Mouse (Mus musculus) hindbrain, embryonic 14.5 days (tissue): Measurements from ENCODE around the gene Gm21789. TPM values are rescaled to one million over a fixed set of nuclear protein-coding genes. Genes with fewer than 3 reads are reported as not detected.
"Not testable (repeated sequence)": the region's sequence is repeated elsewhere in the genome, so short reads cannot be mapped to it uniquely, and the experiment has no call there.

Experiments used
- ATAC-seq: fragments of 200-750 bp; cut with Nextera tagmentation; 2 replicates; pipeline ENCODE4 v1.8.0; 2017; ENCODE audit warnings: moderate number of reproducible peaks, mild to moderate bottlenecking, moderate TSS enrichment, moderate library complexity; ENCODE audit not compliant: low FRiP score
- DNase-seq: peaks from one replicate; pipeline ENCODE4 v3.0.0-alpha.2; 2015; ENCODE audit warnings: low spot score
- H3K27ac ChIP-seq: fragments of 300-500 bp; sonication (generic); 2 replicates; pipeline ENCODE4 v1.5.1; 2014; ENCODE audit warnings: mild to moderate bottlenecking, moderate library complexity
- H3K27me3 ChIP-seq: fragments of 300-500 bp; sonication (generic); 2 replicates; pipeline ENCODE4 v1.6.1; 2014; ENCODE audit warnings: mild to moderate bottlenecking, low read length, mixed read lengths; ENCODE audit not compliant: control insufficient read depth, insufficient read depth
- H3K36me3 ChIP-seq: fragments of 300-500 bp; sonication (generic); replicated peaks from 2 replicates; pipeline ENCODE4 v1.6.1; 2014; ENCODE audit not compliant: control insufficient read depth, insufficient read depth
- H3K4me1 ChIP-seq: fragments of 300-500 bp; sonication (generic); replicated peaks from 2 replicates; pipeline ENCODE4 v1.6.1; 2014; ENCODE audit warnings: antibody characterized with exemption, low read length, mixed read lengths; ENCODE audit not compliant: control insufficient read depth, insufficient read depth
- H3K4me2 ChIP-seq: fragments of 300-500 bp; sonication (generic); replicated peaks from 2 replicates; pipeline ENCODE4 v1.6.1; 2014; ENCODE audit warnings: mild to moderate bottlenecking, moderate library complexity
- H3K4me3 ChIP-seq: fragments of 300-500 bp; sonication (generic); replicated peaks from 2 replicates; pipeline ENCODE4 v1.5.1; 2014; ENCODE audit warnings: mild to moderate bottlenecking, low read length
- H3K9ac ChIP-seq: fragments of 300-500 bp; sonication (generic); 2 replicates; pipeline ENCODE4 v1.6.1; 2014
- H3K9me3 ChIP-seq: fragments of 300-500 bp; sonication (generic); 2 replicates; pipeline ENCODE4 v1.6.1; 2016; ENCODE audit warnings: low read length; ENCODE audit not compliant: control insufficient read depth
- WGBS: fragments of 180-500 bp; shearing (Covaris S2); extraction: QIAGEN DNeasy Blood & Tissue Kit; methylation state at CpG from one replicate; pipeline ENCODE4 v1.1.7; 2014; 5-methylcytosine and 5-hydroxymethylcytosine counted together
- polyA plus RNA-seq: library from polyadenylated mRNA; unstranded; fragments of >200 nt; fragmentation: Nextera tagmentation; extraction: Ambion mirVana; gene quantifications from 2 replicates; pipeline ENCODE4 v1.2.1, GENCODE M21; 2014

The Gm21789 gene
- polyA plus RNA-seq: not detected in 2 replicates

DNA sequence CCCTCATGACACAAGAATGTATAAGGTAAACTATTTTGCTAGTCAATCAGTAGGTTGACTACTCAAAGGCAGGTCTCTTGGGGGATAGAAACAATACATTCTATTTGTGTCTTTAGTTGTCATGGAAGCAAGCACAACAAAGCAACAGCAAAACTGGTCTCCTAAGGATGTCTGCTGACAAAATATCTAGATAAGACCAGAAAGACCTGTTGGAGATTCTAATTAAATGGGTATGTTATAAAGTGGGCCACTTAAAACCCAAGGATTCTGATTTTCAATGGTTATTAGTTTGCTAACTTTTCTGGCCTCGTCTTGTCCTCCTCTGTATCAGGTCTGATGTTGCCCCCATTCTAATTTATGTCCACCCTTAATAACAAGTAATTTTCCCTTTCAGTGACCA is at the start of gene Gm21789:
Gene Gm21789, plus strand, starts transcription at position 301 of the 400 bp plus-strand sequence.
- H3K9ac ChIP-seq, H3K4me1 ChIP-seq, H3K36me3 ChIP-seq, H3K4me3 ChIP-seq, ATAC-seq, H3K9me3 ChIP-seq, H3K27ac ChIP-seq, H3K4me2 ChIP-seq, H3K27me3 ChIP-seq, DNase-seq: not testable (repeated sequence)
- no CpG with 5 or more reads among the region's 1 CpGs for WGBS

DNA sequence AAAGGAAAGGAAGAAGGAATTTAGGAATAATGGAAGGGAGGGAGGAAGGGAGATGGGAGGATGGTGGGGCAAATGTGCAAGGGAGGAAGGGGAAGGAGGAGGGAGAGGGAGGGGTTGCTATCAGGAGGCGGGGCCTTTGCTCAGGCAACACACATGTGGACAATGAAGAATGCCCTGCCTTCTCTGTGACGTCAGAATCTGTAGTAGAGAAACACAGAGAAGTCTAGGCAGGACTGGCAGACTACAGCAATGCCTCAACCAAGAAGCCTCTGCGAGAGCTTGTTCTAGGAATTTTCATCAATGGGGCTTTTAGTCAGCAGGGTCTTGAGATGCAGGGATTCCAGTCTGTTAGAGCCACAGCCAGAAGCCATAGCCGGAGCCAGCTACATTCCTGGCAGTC is 47.2 kb upstream of the Gm21789 start, which contains the start of gene Btbd35f30:
Gene Btbd35f30, plus strand, starts transcription at position 301 of the 400 bp plus-strand sequence.
- not testable (repeated sequence) for H3K4me3 ChIP-seq, H3K9me3 ChIP-seq, H3K4me2 ChIP-seq, H3K36me3 ChIP-seq, DNase-seq, H3K9ac ChIP-seq, ATAC-seq, H3K27ac ChIP-seq, H3K27me3 ChIP-seq, H3K4me1 ChIP-seq
- whole genome bisulfite sequencing: no CpG with 5 or more reads among the region's 4 CpGs

DNA sequence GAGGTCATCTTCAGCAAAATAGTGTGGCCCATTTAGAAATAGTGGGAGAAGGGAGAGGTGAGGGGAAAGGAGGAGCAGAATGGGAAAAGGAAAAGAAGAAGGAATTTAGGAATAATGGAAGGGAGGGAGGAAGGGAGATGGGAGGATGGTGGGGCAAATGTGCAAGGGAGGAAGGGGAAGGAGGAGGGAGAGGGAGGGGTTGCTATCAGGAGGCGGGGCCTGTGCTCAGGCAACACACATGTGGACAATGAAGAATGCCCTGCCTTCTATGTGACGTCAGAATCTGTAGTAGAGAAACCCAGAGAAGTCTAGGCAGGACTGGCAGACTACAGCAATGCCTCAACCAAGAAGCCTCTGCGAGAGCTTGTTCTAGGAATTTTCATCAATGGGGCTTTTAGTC is 32.0 kb downstream of the Gm21789 start, which contains the start of gene Btbd35f5:
Gene Btbd35f5, plus strand, starts transcription at position 301 of the 400 bp plus-strand sequence.
- not testable (repeated sequence) for H3K9ac ChIP-seq, H3K36me3 ChIP-seq, DNase-seq, H3K9me3 ChIP-seq, H3K4me1 ChIP-seq, H3K4me2 ChIP-seq, H3K27me3 ChIP-seq, H3K27ac ChIP-seq, ATAC-seq, H3K4me3 ChIP-seq
- no CpG with 5 or more reads among the region's 3 CpGs for WGBS

Other genes with a start within 250 kb of the Gm21789 start
- not detected in 2 replicates for gene Btbd35f21, start 215.7 kb upstream of the Gm21789 start, polyA plus RNA-seq
- not detected in 2 replicates for gene Btbd35f30, start 47.1 kb upstream of the Gm21789 start, polyA plus RNA-seq
- not detected in 2 replicates for gene Btbd35f5, start 32.1 kb downstream of the Gm21789 start, polyA plus RNA-seq